ENCODE assay signal across 17 mouse cellular contexts in genomic region chr9:102733459-102733858, GRCm38 (mm10). TPM values are rescaled to one million over a fixed set of nuclear protein-coding genes. Genes with fewer than 3 reads are reported as not detected.
DNase-seq lines count a peak whose midpoint lies in the region; ATAC-seq and TF ChIP-seq lines count a peak whose summit lies in the region.
"Had no signal": no experiment of that assay in that cellular context is flagged by ENCODE, and none has a peak within 500 bp of the region (broad histone marks: within the 10 kb centered on the region; RNA-seq: fewer than 3 reads in every experiment).

No protein-coding gene starts in this region.

- no peaks in the 10 kb centered on the region for H3K9me3 ChIP-seq in hindbrain, embryonic 13.5 days
- H3K9me3 ChIP-seq in hindbrain, embryonic 12.5 days (replicated peaks), result no peaks in the 10 kb centered on the region
- no peaks in the 10 kb centered on the region for H3K9me3 ChIP-seq in lung, embryonic 14.5 days (ENCODE audit: low read depth, low read length)
- H3K9me3 ChIP-seq in embryonic facial prominence, embryonic 13.5 days, result no peaks in the 10 kb centered on the region
- H3K9me3 ChIP-seq: forebrain, embryonic 10.5 days; heart, embryonic 10.5 days; megakaryocyte, embryonic 14.5 days had no signal

- no peak for TF ChIP-seq POLR2A in small intestine, adult 2 months (IDR thresholded peaks at IDR 0.05; ENCODE audit: low read depth, low read length)

- H3K4me2 ChIP-seq in hindbrain, embryonic 13.5 days, result no peak overlapping the region
- no peak overlapping the region for H3K4me2 ChIP-seq in hindbrain, embryonic 12.5 days (replicated peaks)
- no peak overlapping the region for H3K4me2 ChIP-seq in lung, embryonic 14.5 days
- H3K4me2 ChIP-seq in embryonic facial prominence, embryonic 13.5 days, result no peak overlapping the region
- H3K4me2 ChIP-seq: hindbrain, embryonic 14.5 days had no signal

- 89% methylated on average over 5 of the region's 5 CpGs for WGBS in hindbrain, embryonic 13.5 days
- 92% methylated on average over 5 of the region's 5 CpGs for WGBS in hindbrain, embryonic 12.5 days
- WGBS in lung, embryonic 14.5 days, result 75% methylated on average over 5 of the region's 5 CpGs
- WGBS in embryonic facial prominence, embryonic 13.5 days, result 89% methylated on average over 5 of the region's 5 CpGs
- WGBS in small intestine, adult 2 months, result 49% methylated on average over 5 of the region's 5 CpGs

- ATAC-seq in hindbrain, embryonic 13.5 days (ENCODE audit: low FRiP score), result 0 out of 2 replicates have a peak, but pooled peaks have one; percentile 22
- ATAC-seq in hindbrain, embryonic 12.5 days (ENCODE audit: low FRiP score), result no peak
- no peak for ATAC-seq in lung, embryonic 14.5 days (ENCODE audit: insufficient read depth)
- ATAC-seq in embryonic facial prominence, embryonic 13.5 days (ENCODE audit: insufficient number of reproducible peaks, insufficient read depth, low FRiP score, low TSS enrichment, low read depth), result no peak

- H3K36me3 ChIP-seq in hindbrain, embryonic 13.5 days, result peaks cover 56% of the 10 kb centered on the region
- peaks cover 53% of the 10 kb centered on the region for H3K36me3 ChIP-seq in hindbrain, embryonic 12.5 days
- H3K36me3 ChIP-seq in lung, embryonic 14.5 days (ENCODE audit: insufficient read depth), result peaks cover 57% of the 10 kb centered on the region
- H3K36me3 ChIP-seq in embryonic facial prominence, embryonic 13.5 days, result peaks cover 54% of the 10 kb centered on the region
- peaks cover 36% of the 10 kb centered on the region for H3K36me3 ChIP-seq in small intestine, adult 2 months (ENCODE audit: control insufficient read depth, insufficient read depth, low read length)

- H3K9ac ChIP-seq in hindbrain, embryonic 13.5 days, result no peak overlapping the region
- no peak overlapping the region for H3K9ac ChIP-seq in hindbrain, embryonic 12.5 days
- no peak overlapping the region for H3K9ac ChIP-seq in lung, embryonic 14.5 days
- H3K9ac ChIP-seq in embryonic facial prominence, embryonic 13.5 days, result no peak overlapping the region
- H3K9ac ChIP-seq: hindbrain, embryonic 14.5 days had no signal

- H3K4me3 ChIP-seq in hindbrain, embryonic 13.5 days, result no peak overlapping the region
- H3K4me3 ChIP-seq in hindbrain, embryonic 12.5 days, result no peak overlapping the region
- H3K4me3 ChIP-seq in lung, embryonic 14.5 days (ENCODE audit: low read depth, low read length), result no peak overlapping the region
- H3K4me3 ChIP-seq in embryonic facial prominence, embryonic 13.5 days, result no peak overlapping the region
- no peak overlapping the region for H3K4me3 ChIP-seq in small intestine, adult 2 months (ENCODE audit: low read depth, low read length)
- H3K4me3 ChIP-seq: forebrain, embryonic 10.5 days; gastrocnemius, adult 2 months; heart, embryonic 10.5 days; megakaryocyte, embryonic 14.5 days had no signal

- H3K27me3 ChIP-seq in hindbrain, embryonic 13.5 days, result no peaks in the 10 kb centered on the region
- H3K27me3 ChIP-seq in hindbrain, embryonic 12.5 days, result no peaks in the 10 kb centered on the region
- no peaks in the 10 kb centered on the region for H3K27me3 ChIP-seq in lung, embryonic 14.5 days (ENCODE audit: insufficient read depth, low read length)
- no peaks in the 10 kb centered on the region for H3K27me3 ChIP-seq in embryonic facial prominence, embryonic 13.5 days
- H3K27me3 ChIP-seq in small intestine, adult 2 months (ENCODE audit: control insufficient read depth, insufficient read depth, low read length), result no peaks in the 10 kb centered on the region

- H3K27ac ChIP-seq in hindbrain, embryonic 13.5 days, result no peak overlapping the region
- H3K27ac ChIP-seq in hindbrain, embryonic 12.5 days, result no peak overlapping the region
- peak overlapping the region; percentile 87 for H3K27ac ChIP-seq in lung, embryonic 14.5 days (ENCODE audit: low read depth)
- H3K27ac ChIP-seq in embryonic facial prominence, embryonic 13.5 days, result peak overlapping the region; percentile 53; the same call in 1 of the 2 replicates
- peak overlapping the region; percentile 87 for H3K27ac ChIP-seq in small intestine, adult 2 months (ENCODE audit: insufficient read depth, low read depth, low read length)
- H3K27ac ChIP-seq: forebrain, embryonic 10.5 days; heart, embryonic 10.5 days; hindbrain, embryonic 14.5 days had no signal

- TF ChIP-seq CTCF in lung, embryonic 14.5 days (IDR thresholded peaks at IDR 0.05; ENCODE audit: low read depth), result no peak
- TF ChIP-seq CTCF in small intestine, adult 2 months (IDR thresholded peaks at IDR 0.05; ENCODE audit: extremely low read depth, insufficient read length, insufficient replicate concordance, low read depth, low read length), result no peak

- DNase-seq in lung, embryonic 14.5 days, result no peak
- DNase-seq in lung, postnatal 10 days, result no peak
- no peak for DNase-seq in thymus, postnatal 36 days
- DNase-seq: adrenal gland, postnatal 36 days; cerebellum, adult 11 months; gastrocnemius, adult 2 months; left cerebral cortex, postnatal 4 days; spleen, adult 18-20 months; thymus, adult 2 months had no signal

- peaks cover 22% of the 10 kb centered on the region for H3K4me1 ChIP-seq in hindbrain, embryonic 13.5 days (replicated peaks)
- peaks cover 12% of the 10 kb centered on the region; the same call in 1 of the 2 replicates for H3K4me1 ChIP-seq in hindbrain, embryonic 12.5 days
- peaks cover 10% of the 10 kb centered on the region; the same call in 1 of the 2 replicates for H3K4me1 ChIP-seq in lung, embryonic 14.5 days (ENCODE audit: insufficient read depth)
- H3K4me1 ChIP-seq in embryonic facial prominence, embryonic 13.5 days, result peaks cover 50% of the 10 kb centered on the region
- H3K4me1 ChIP-seq in small intestine, adult 2 months (ENCODE audit: control insufficient read depth, insufficient read depth, insufficient read length, low read length), result peaks cover 19% of the 10 kb centered on the region

RNA-seq across cellular contexts. Expression of gene Amotl2, which starts 17.0 kb away (rescaled TPM):
- 64.7 and 67.3 TPM in 2 replicates for polyA plus RNA-seq in hindbrain, embryonic 13.5 days (2015; fragmentation: Nextera tagmentation; extraction: Ambion mirVana)
- 109 and 110 TPM in 2 replicates for polyA plus RNA-seq in hindbrain, embryonic 12.5 days (2016; fragmentation: Nextera tagmentation; extraction: Ambion mirVana)
- 40.3 and 49.4 TPM in 2 replicates for polyA plus RNA-seq in lung, embryonic 14.5 days (2014; fragmentation: Nextera tagmentation; extraction: Ambion mirVana)
- polyA plus RNA-seq in embryonic facial prominence, embryonic 13.5 days (2015; fragmentation: Nextera tagmentation; extraction: Ambion mirVana), result 54.0 and 55.8 TPM in 2 replicates
- 8.7 and 12.3 TPM in 2 replicates for polyA plus RNA-seq in small intestine, adult 2 months (2012; rRNA removed)

Comparison
In these comparisons a context has a peak if more than half of its experiments do, and no peak if none do; other contexts are left out.
1. H3K27ac ChIP-seq: peak in lung, embryonic 14.5 days (single experiment), embryonic facial prominence, embryonic 13.5 days (single experiment) and small intestine, adult 2 months (single experiment); none in hindbrain, embryonic 13.5 days (single experiment) and hindbrain, embryonic 12.5 days (single experiment).